22 mouse cellular contexts compared by ENCODE assay signal in genomic region chr4:133319667-133320066, GRCm38 (mm10). TPM values are rescaled to one million over a fixed set of nuclear protein-coding genes. Genes with fewer than 3 reads are reported as not detected.
DNase-seq lines count a peak whose midpoint lies in the region; ATAC-seq lines count a peak whose summit lies in the region.
"Had no signal": no experiment of that assay in that cellular context is flagged by ENCODE, and none has a peak within 500 bp of the region (broad histone marks: within the 10 kb centered on the region; RNA-seq: fewer than 3 reads in every experiment).

No protein-coding gene starts in this region.

- ATAC-seq in frontal cortex, adult (ENCODE audit: low TSS enrichment): peak; percentile 50; the same call in 1 of the 2 replicates
- no peak for ATAC-seq in midbrain, embryonic 11.5 days (ENCODE audit: low FRiP score)
- no peak for ATAC-seq in midbrain, embryonic 14.5 days (ENCODE audit: low FRiP score, low TSS enrichment)
- ATAC-seq in liver, embryonic 11.5 days (replicated peaks; ENCODE audit: low FRiP score): no peak
- ATAC-seq: activated CD4-positive, CD25-positive, alpha-beta regulatory T cell, adult 4 months; CD4-positive, CD25-positive, alpha-beta regulatory T cell, adult 4 months; Patski had no signal

- 91% methylated on average over 3 of the region's 3 CpGs for WGBS in midbrain, embryonic 11.5 days
- WGBS in midbrain, embryonic 14.5 days: 93% methylated on average over 3 of the region's 3 CpGs
- 92% methylated on average over 3 of the region's 3 CpGs for WGBS in liver, embryonic 11.5 days

- H3K9me3 ChIP-seq in midbrain, embryonic 11.5 days (ENCODE audit: control insufficient read depth, low read length): no peaks in the 10 kb centered on the region
- no peaks in the 10 kb centered on the region for H3K9me3 ChIP-seq in midbrain, embryonic 14.5 days (ENCODE audit: control insufficient read depth, low read length)
- no peaks in the 10 kb centered on the region for H3K9me3 ChIP-seq in liver, embryonic 11.5 days (ENCODE audit: control insufficient read depth, low read length)
- H3K9me3 ChIP-seq: G1E had no signal

- no peak for DNase-seq in frontal cortex, postnatal 14 days (ENCODE audit: low spot score in 2 of 2)
- peak; percentile 12 for DNase-seq in midbrain, embryonic 11.5 days (ENCODE audit: low spot score, missing footprints)
- no peak for DNase-seq in midbrain, embryonic 14.5 days
- peak; percentile 53 for DNase-seq in brain, adult 2 months (ENCODE audit: low read depth, low spot score)
- no peak for DNase-seq in liver, embryonic 11.5 days (ENCODE audit: low spot score)
- DNase-seq: adrenal gland, adult 2 months; adrenal gland, adult 8-10 months; adrenal gland, postnatal 10 days; adrenal gland, postnatal 14 days; adrenal gland, postnatal 25 days; adrenal gland, postnatal 36 days; B cell, adult 2 months; cerebellum, adult 11 months; cerebellum, adult 11-12 months; cerebellum, adult 18-20 months; cerebellum, adult 2 months had no signal

- H3K27ac ChIP-seq in midbrain, embryonic 11.5 days (ENCODE audit: low read depth, low read length): no peak overlapping the region
- no peak overlapping the region for H3K27ac ChIP-seq in midbrain, embryonic 14.5 days (replicated peaks; ENCODE audit: low read depth, low read length)
- H3K27ac ChIP-seq in liver, embryonic 11.5 days (ENCODE audit: low read depth, low read length): no peak overlapping the region

- no peak overlapping the region for H3K9ac ChIP-seq in midbrain, embryonic 11.5 days (ENCODE audit: low read length)
- H3K9ac ChIP-seq in midbrain, embryonic 14.5 days (replicated peaks; ENCODE audit: low read length): no peak overlapping the region
- no peak overlapping the region for H3K9ac ChIP-seq in liver, embryonic 11.5 days (ENCODE audit: low read depth, low read length)

- no peaks in the 10 kb centered on the region for H3K27me3 ChIP-seq in midbrain, embryonic 11.5 days (ENCODE audit: control insufficient read depth, insufficient read depth, low read length)
- no peaks in the 10 kb centered on the region for H3K27me3 ChIP-seq in midbrain, embryonic 14.5 days (ENCODE audit: control insufficient read depth, insufficient read depth, low read length)
- H3K27me3 ChIP-seq in liver, embryonic 11.5 days (replicated peaks; ENCODE audit: control insufficient read depth, insufficient read depth, low read length): no peaks in the 10 kb centered on the region
- H3K27me3 ChIP-seq: CH12.LX, Patski had no signal

- H3K4me3 ChIP-seq in midbrain, embryonic 11.5 days (ENCODE audit: low read depth, low read length): no peak overlapping the region
- H3K4me3 ChIP-seq in midbrain, embryonic 14.5 days (replicated peaks; ENCODE audit: low read depth, low read length): no peak overlapping the region
- H3K4me3 ChIP-seq in liver, embryonic 11.5 days (ENCODE audit: low read depth, low read length): no peak overlapping the region

- no peaks in the 10 kb centered on the region for H3K36me3 ChIP-seq in midbrain, embryonic 11.5 days (ENCODE audit: control insufficient read depth, insufficient read depth, low read length)
- H3K36me3 ChIP-seq in midbrain, embryonic 14.5 days (ENCODE audit: control insufficient read depth, insufficient read depth, low read length): peaks cover 16% of the 10 kb centered on the region; the same call in 1 of the 2 replicates
- H3K36me3 ChIP-seq in liver, embryonic 11.5 days (ENCODE audit: control insufficient read depth, insufficient read depth, low read length): no peaks in the 10 kb centered on the region; the same call in 1 of the 2 replicates

- H3K4me1 ChIP-seq in midbrain, embryonic 11.5 days (ENCODE audit: control insufficient read depth, insufficient read depth, low read length): no peaks in the 10 kb centered on the region
- H3K4me1 ChIP-seq in midbrain, embryonic 14.5 days (ENCODE audit: control insufficient read depth, insufficient read depth, low read length): no peaks in the 10 kb centered on the region
- no peaks in the 10 kb centered on the region for H3K4me1 ChIP-seq in liver, embryonic 11.5 days (replicated peaks; ENCODE audit: control insufficient read depth, insufficient read depth, low read length)

- no peak overlapping the region for H3K4me2 ChIP-seq in midbrain, embryonic 11.5 days
- no peak overlapping the region for H3K4me2 ChIP-seq in midbrain, embryonic 14.5 days (ENCODE audit: low read length)
- H3K4me2 ChIP-seq in liver, embryonic 11.5 days: no peak overlapping the region

RNA-seq across cellular contexts. Expression of gene Wdtc1, which starts 33.6 kb away (rescaled TPM):
- 21.0 and 22.2 TPM in 2 replicates for polyA plus RNA-seq in midbrain, embryonic 11.5 days (2014; fragmentation: Nextera tagmentation; extraction: Ambion mirVana)
- 21.3 and 24.9 TPM in 2 replicates for polyA plus RNA-seq in midbrain, embryonic 14.5 days (2014; fragmentation: Nextera tagmentation; extraction: Ambion mirVana)
- 14.0 and 14.5 TPM in 2 replicates for polyA plus RNA-seq in liver, embryonic 11.5 days (2014; fragmentation: Nextera tagmentation; extraction: Ambion mirVana)

RNA-seq across cellular contexts. Expression of gene Tmem222, which starts 42.1 kb away (rescaled TPM):
- 71.2 and 82.0 TPM in 2 replicates for polyA plus RNA-seq in midbrain, embryonic 11.5 days (2014; fragmentation: Nextera tagmentation; extraction: Ambion mirVana)
- polyA plus RNA-seq in midbrain, embryonic 14.5 days (2014; fragmentation: Nextera tagmentation; extraction: Ambion mirVana): 115 and 121 TPM in 2 replicates
- 73.5 and 74.2 TPM in 2 replicates for polyA plus RNA-seq in liver, embryonic 11.5 days (2014; fragmentation: Nextera tagmentation; extraction: Ambion mirVana)

RNA-seq across cellular contexts. Expression of gene Slc9a1, which starts 49.8 kb away (rescaled TPM):
- polyA plus RNA-seq in midbrain, embryonic 11.5 days (2014; fragmentation: Nextera tagmentation; extraction: Ambion mirVana): 4.6 and 5.6 TPM in 2 replicates
- polyA plus RNA-seq in midbrain, embryonic 14.5 days (2014; fragmentation: Nextera tagmentation; extraction: Ambion mirVana): 8.2 and 8.3 TPM in 2 replicates
- 6.9 and 7.7 TPM in 2 replicates for polyA plus RNA-seq in liver, embryonic 11.5 days (2014; fragmentation: Nextera tagmentation; extraction: Ambion mirVana)

RNA-seq across cellular contexts. Expression of gene Sytl1, which starts 56.8 kb away (rescaled TPM):
- polyA plus RNA-seq in midbrain, embryonic 11.5 days (2014; fragmentation: Nextera tagmentation; extraction: Ambion mirVana): 0.37 and 0.83 TPM in 2 replicates
- polyA plus RNA-seq in midbrain, embryonic 14.5 days (2014; fragmentation: Nextera tagmentation; extraction: Ambion mirVana): 0.25 and 0.31 TPM in 2 replicates
- 0.39 and 0.52 TPM in 2 replicates for polyA plus RNA-seq in liver, embryonic 11.5 days (2014; fragmentation: Nextera tagmentation; extraction: Ambion mirVana)

Comparison
In these comparisons a context has a peak if more than half of its experiments do, and no peak if none do; other contexts are left out.
1. DNase-seq: peak in midbrain, embryonic 11.5 days (single experiment) and brain, adult 2 months (single experiment); none in frontal cortex, postnatal 14 days (0 of 2), midbrain, embryonic 14.5 days (single experiment) and liver, embryonic 11.5 days (single experiment).